Mouse (Mus musculus) spleen, postnatal 14 days (tissue): Measurements from ENCODE around the gene Top1.
A peak's percentile ranks its signal among the peaks of the same experiment; 100 is the strongest.

Experiments used
- DNase-seq, 2 experiments: peaks; one replicate each; pipeline ENCODE4 v3.0.0; 2021 to 2022; ENCODE audit warnings: low spot score in 2 of 2

Top1 gene

GRCm38 (mm10) chr2:160741580-160741979 is 95.9 kb downstream of the Top1 start:
- DNase-seq = no peak

GRCm38 (mm10) chr2:160742161-160742609 is 96.5 kb downstream of the Top1 start:
- no peak for DNase-seq

- peak; percentile 25 to 55 for DNase-seq
These were observed 98.5 kb downstream of the Top1 start for GRCm38 (mm10) chr2:160744040-160744822.

GRCm38 (mm10) chr2:160744823-160745210 is 99.1 kb downstream of the Top1 start:
- DNase-seq = no peak

GRCm38 (mm10) chr2:160745497-160745896 is 99.8 kb downstream of the Top1 start:
- no peak for DNase-seq

- DNase-seq = no peak
These were observed 100.9 kb downstream of the Top1 start for GRCm38 (mm10) chr2:160746637-160747036.

GRCm38 (mm10) chr2:160747075-160747474 is 101.4 kb downstream of the Top1 start:
- DNase-seq = no peak

GRCm38 (mm10) chr2:160756583-160757203 is 111.0 kb downstream of the Top1 start:
- no peak for DNase-seq

- DNase-seq = no peak
These were observed 114.9 kb downstream of the Top1 start for GRCm38 (mm10) chr2:160760433-160761184.

- no peak for DNase-seq
These were observed 118.1 kb downstream of the Top1 start for GRCm38 (mm10) chr2:160763816-160764215.

- DNase-seq = no peak
These were observed 118.7 kb downstream of the Top1 start for GRCm38 (mm10) chr2:160764386-160764785.

GRCm38 (mm10) chr2:160765096-160765495 is 119.4 kb downstream of the Top1 start:
- peak in 1 of 2 experiments; percentile 2 for DNase-seq

- DNase-seq = peak in 1 of 2 experiments; percentile 1
These were observed 120.7 kb downstream of the Top1 start for GRCm38 (mm10) chr2:160766371-160766771.

GRCm38 (mm10) chr2:160767201-160767600 is 121.5 kb downstream of the Top1 start:
- DNase-seq = no peak

GRCm38 (mm10) chr2:160768097-160768695 is 122.5 kb downstream of the Top1 start:
- no peak for DNase-seq

GRCm38 (mm10) chr2:160768997-160769396 is 123.3 kb downstream of the Top1 start:
- no peak for DNase-seq

GRCm38 (mm10) chr2:160770409-160770808 is 124.7 kb downstream of the Top1 start:
- DNase-seq = no peak

GRCm38 (mm10) chr2:160770871-160771270 is 125.2 kb downstream of the Top1 start:
- DNase-seq = no peak

- no peak for DNase-seq
These were observed 125.9 kb downstream of the Top1 start for GRCm38 (mm10) chr2:160771325-160772276.
